Mouse (Mus musculus) liver, adult 2 months (tissue): ENCODE measurements at regions not wholly inside any gene's neighbourhood (a gene's known extent, or its start where the extent isn't known, plus 50 kb on each side); places are given as distances from the start of the nearest gene placed in this dataset.

Experiments used
- DNase-seq: peaks from one replicate; pipeline ENCODE4 v3.0.0-alpha.2; 2011; ENCODE audit warnings: low read depth, low spot score; ENCODE audit errors: extremely low read depth
- H3K27ac ChIP-seq: fragments of 200-500 bp; replicated peaks from 2 replicates; pipeline ENCODE4 v1.5.1; 2012; ENCODE audit warnings: low read depth, mild to moderate bottlenecking, control low read depth, inconsistent platforms, low read length; ENCODE audit not compliant: insufficient read depth
- H3K27me3 ChIP-seq: fragments of 200-500 bp; 2 replicates; pipeline ENCODE4 v1.6.1; 2012; ENCODE audit warnings: mild to moderate bottlenecking, moderate library complexity, low read length, inconsistent platforms; ENCODE audit not compliant: control insufficient read depth, insufficient read depth
- H3K36me3 ChIP-seq: fragments of 200-500 bp; 2 replicates; pipeline ENCODE4 v1.6.1; 2012; ENCODE audit warnings: low read length, inconsistent platforms; ENCODE audit not compliant: control insufficient read depth, insufficient read depth
- H3K4me1 ChIP-seq: fragments of 200-500 bp; 2 replicates; pipeline ENCODE4 v1.6.1; 2011; ENCODE audit warnings: low read length; ENCODE audit not compliant: control insufficient read depth, insufficient read depth
- H3K4me3 ChIP-seq: fragments of 200-500 bp; 2 replicates; pipeline ENCODE4 v1.5.1; 2011; ENCODE audit warnings: low read depth, mild to moderate bottlenecking, control low read depth, low read length, moderate library complexity; ENCODE audit not compliant: insufficient read depth
- H3K79me2 ChIP-seq: fragments of 200-500 bp; 2 replicates; pipeline ENCODE4 v1.6.1; 2012; ENCODE audit warnings: inconsistent platforms, mild to moderate bottlenecking, low read length, moderate library complexity; ENCODE audit not compliant: control insufficient read depth, insufficient read depth
- H3K9ac ChIP-seq: fragments of 200-500 bp; 2 replicates; pipeline ENCODE4 v1.6.1; 2012; ENCODE audit warnings: low read depth, mild to moderate bottlenecking, control low read depth, inconsistent platforms, low read length
- CTCF ChIP-seq: fragments of 200-500 bp; IDR thresholded peaks from 2 replicates; pipeline ENCODE4 v1.5.1; 2011; ENCODE audit warnings: low read depth, low read length, control low read depth
- POLR2A ChIP-seq: fragments of 200-500 bp; IDR thresholded peaks from 2 replicates; pipeline ENCODE4 v1.6.1; 2011; ENCODE audit warnings: low read length, control low read depth; ENCODE audit not compliant: insufficient read depth; ENCODE audit errors: extremely low read depth
- WGBS: fragments of 180-500 bp; shearing (Covaris S2); methylation state at CpG from one replicate; pipeline ENCODE4 v1.1.7; 2018; 5-methylcytosine and 5-hydroxymethylcytosine counted together

DNA sequence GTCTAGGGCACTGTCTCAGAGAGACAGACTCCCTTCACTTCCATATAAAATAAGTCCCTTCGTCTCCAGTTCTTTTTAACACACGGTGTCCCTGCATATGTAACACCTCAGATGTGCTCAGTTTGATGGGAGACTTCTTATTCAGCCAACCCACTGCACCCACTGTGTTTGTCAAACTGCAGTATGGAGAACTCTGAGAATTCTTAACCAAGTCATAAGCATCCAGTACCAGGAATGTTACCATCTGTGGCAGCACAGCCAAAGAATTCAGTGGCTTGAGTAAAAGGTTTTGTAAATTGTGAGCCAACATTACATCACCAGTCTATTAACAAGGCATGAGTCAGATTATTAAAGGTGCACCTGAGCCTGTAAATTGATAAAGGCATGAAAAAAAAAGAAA lies 65.7 kb upstream of the Ptgfr start:
- Histone ChIP-seq H3K79me2 (no peaks in the 10 kb centered on the region), H3K36me3 (no peaks in the 10 kb centered on the region), H3K4me3 (no peak overlapping the region), H3K27me3 (no peaks in the 10 kb centered on the region), H3K4me1 (peaks cover 2% of the 10 kb centered on the region), H3K9ac (no peak overlapping the region), H3K27ac (no peak overlapping the region)
- TF ChIP-seq CTCF, result no peak
- no peak for TF ChIP-seq POLR2A
- WGBS, result 87% methylated on average over 2 of the region's 2 CpGs
- no peak for DNase-seq

- no peak overlapping the region for H3K27ac ChIP-seq
- no peaks in the 10 kb centered on the region for H3K79me2 ChIP-seq
- WGBS, result 89% methylated on average over 13 of the region's 13 CpGs
- TF ChIP-seq POLR2A, result no peak
- no peak for TF ChIP-seq CTCF
- peaks cover 2% of the 10 kb centered on the region for H3K4me1 ChIP-seq
- no peak overlapping the region for H3K9ac ChIP-seq
- H3K4me3 ChIP-seq, result no peak overlapping the region
- no peaks in the 10 kb centered on the region for H3K36me3 ChIP-seq
- no peak for DNase-seq
- H3K27me3 ChIP-seq, result no peaks in the 10 kb centered on the region
Measured at GRCm38 (mm10) chr3:151902216-151902827, 64.9 kb upstream of the Ptgfr start.

- Histone ChIP-seq H3K27ac (no peak overlapping the region), H3K4me3 (no peak overlapping the region), H3K4me1 (peaks cover 2% of the 10 kb centered on the region), H3K27me3 (no peaks in the 10 kb centered on the region), H3K79me2 (no peaks in the 10 kb centered on the region), H3K9ac (no peak overlapping the region), H3K36me3 (no peaks in the 10 kb centered on the region)
- TF ChIP-seq POLR2A (no peak), CTCF (no peak)
- 90% methylated on average over 6 of the region's 6 CpGs for WGBS
- no peak for DNase-seq
Measured at GRCm38 (mm10) chr3:151899676-151900075, 62.2 kb upstream of the Ptgfr start.

GRCm38 (mm10) chr3:151899094-151899493 lies 61.7 kb upstream of the Ptgfr start:
- WGBS, result 32% methylated on average over 4 of the region's 4 CpGs
- H3K4me1 ChIP-seq, result peaks cover 2% of the 10 kb centered on the region

GRCm38 (mm10) chr3:151896320-151896719 lies 58.9 kb upstream of the Ptgfr start:
- DNase-seq, result no peak
- H3K79me2 ChIP-seq, result no peaks in the 10 kb centered on the region

More at GRCm38 (mm10) chr3:151899094-151899493, 61.7 kb upstream of the Ptgfr start:
- Histone ChIP-seq H3K27ac (no peak overlapping the region), H3K4me3 (no peak overlapping the region), H3K9ac (no peak overlapping the region), H3K36me3 (no peaks in the 10 kb centered on the region), H3K27me3 (no peaks in the 10 kb centered on the region), H3K79me2 (no peaks in the 10 kb centered on the region)
- DNase-seq, result peak; percentile 90
- no peak for TF ChIP-seq CTCF
- TF ChIP-seq POLR2A, result no peak

GRCm38 (mm10) chr3:151894712-151895111 lies 57.3 kb upstream of the Ptgfr start:
- Histone ChIP-seq H3K27me3 (no peaks in the 10 kb centered on the region), H3K36me3 (no peaks in the 10 kb centered on the region), H3K9ac (no peak overlapping the region), H3K4me3 (no peak overlapping the region), H3K27ac (no peak overlapping the region), H3K4me1 (peaks cover 14% of the 10 kb centered on the region), H3K79me2 (no peaks in the 10 kb centered on the region)
- TF ChIP-seq CTCF (no peak), POLR2A (no peak)
- peak; percentile 35 for DNase-seq
- WGBS, result 25% methylated on average over 3 of the region's 3 CpGs

More at GRCm38 (mm10) chr3:151896320-151896719, 58.9 kb upstream of the Ptgfr start:
- Histone ChIP-seq H3K27me3 (no peaks in the 10 kb centered on the region), H3K4me3 (no peak overlapping the region), H3K9ac (no peak overlapping the region), H3K27ac (no peak overlapping the region), H3K36me3 (no peaks in the 10 kb centered on the region), H3K4me1 (peaks cover 14% of the 10 kb centered on the region)
- WGBS, result 95% methylated on average over 6 of the region's 6 CpGs
- TF ChIP-seq CTCF (no peak), POLR2A (no peak)
